Mouse (Mus musculus) ovary, postnatal 10 days (tissue): ENCODE results near the gene Pum1.

Experiments
- DNase-seq: peaks from one replicate; pipeline ENCODE4 v3.0.0; 2022; ENCODE audit warnings: low spot score

The Pum1 gene

GRCm38 (mm10) chr4:130819806-130820205 lies 156.7 kb downstream of the Pum1 start:
- no peak for DNase-seq

GRCm38 (mm10) chr4:130820594-130821255 lies 157.6 kb downstream of the Pum1 start:
- no peak for DNase-seq

- DNase-seq = no peak
Measured at GRCm38 (mm10) chr4:130828851-130829673, 165.9 kb downstream of the Pum1 start.
